In the genomic region with DNA sequence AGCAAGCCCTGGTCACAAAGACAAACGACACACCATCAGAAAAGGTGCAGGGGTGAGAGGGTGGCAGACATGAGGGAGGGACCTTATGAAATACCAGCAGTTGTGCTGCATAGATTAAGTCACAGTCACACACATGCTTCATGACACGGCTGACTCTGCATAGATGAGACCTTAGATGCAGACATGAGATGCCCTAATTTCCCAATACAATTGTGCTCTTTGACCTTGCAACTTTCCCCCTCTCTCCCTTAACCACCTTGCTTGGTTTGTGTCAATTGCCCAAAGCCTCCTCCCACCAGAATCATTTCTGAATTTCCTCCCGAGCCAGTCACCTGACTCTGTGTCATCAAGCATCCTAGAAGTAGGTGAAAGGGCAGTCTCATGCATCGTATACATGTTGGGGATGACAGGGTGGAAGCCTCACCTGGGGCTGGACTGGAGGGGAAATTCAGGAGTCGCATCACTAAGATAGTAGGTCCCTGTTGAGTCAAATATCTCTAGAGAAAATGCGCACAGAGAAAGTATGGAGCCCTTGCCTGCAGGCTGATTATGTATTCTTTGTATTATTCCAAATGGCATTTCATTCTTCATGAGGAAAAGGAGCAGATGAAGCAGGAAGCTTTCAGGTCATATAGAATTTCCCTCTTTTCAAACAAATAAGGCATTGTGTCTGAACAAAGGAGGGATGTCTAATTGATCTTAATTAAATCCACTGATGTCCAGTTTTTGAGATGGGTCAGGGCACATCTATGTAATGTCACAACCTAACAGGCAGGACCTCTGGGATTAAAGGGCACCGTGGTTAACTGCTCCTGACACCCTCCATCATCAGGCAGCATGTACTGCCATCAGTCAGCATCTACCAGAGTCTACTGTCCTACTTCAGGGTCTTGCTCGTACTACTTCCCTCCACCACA, we compare ENCODE assay signal across 14 mouse cellular contexts.
"Had no signal": no experiment of that assay in that cellular context is flagged by ENCODE, and none has a peak within 500 bp of the region (broad histone marks: within the 10 kb centered on the region; RNA-seq: fewer than 3 reads in every experiment).

No protein-coding gene starts in this region.

- H3K4me3 ChIP-seq: liver, embryonic 15.5 days; midbrain, embryonic 12.5 days; midbrain, embryonic 15.5 days had no signal

- H3K27ac ChIP-seq: hindbrain, postnatal 0 days; liver, embryonic 15.5 days; macrophage; midbrain, embryonic 12.5 days; midbrain, embryonic 15.5 days had no signal

- H3K4me1 ChIP-seq: midbrain, embryonic 15.5 days had no signal

- H3K9ac ChIP-seq: liver, embryonic 15.5 days; lung, embryonic 14.5 days; midbrain, embryonic 12.5 days; midbrain, embryonic 15.5 days had no signal

- DNase-seq: kidney, adult 18-20 months; kidney, adult 9 months; kidney, postnatal 14 days; kidney, postnatal 4 days; lung, embryonic 14.5 days; thymus, postnatal 25 days had no signal

- H3K36me3 ChIP-seq: liver, embryonic 15.5 days; midbrain, embryonic 15.5 days had no signal

- H3K27me3 ChIP-seq: liver, embryonic 15.5 days; midbrain, embryonic 12.5 days; midbrain, embryonic 15.5 days had no signal

- H3K4me2 ChIP-seq: liver, embryonic 11.5 days; liver, embryonic 15.5 days; lung, embryonic 14.5 days; midbrain, embryonic 12.5 days; midbrain, embryonic 15.5 days had no signal

- ATAC-seq: hindbrain, postnatal 0 days; inflammation-experienced regulatory T-cells, adult 6 months; lung, postnatal 0 days; midbrain, embryonic 15.5 days had no signal

- H3K9me3 ChIP-seq: liver, embryonic 15.5 days; midbrain, embryonic 12.5 days; midbrain, embryonic 15.5 days had no signal
